Mouse (Mus musculus): ENCODE results near the gene Capn1.

Gene Capn1

GRCm38 (mm10) chr19:6038326-6038725 lies 22.6 kb upstream of the Capn1 start:
- DNase-seq (ENCODE audit: extremely low spot score) = no peak

- DNase-seq (ENCODE audit: extremely low spot score) = no peak
Measured at GRCm38 (mm10) chr19:6037695-6038094, 22.0 kb upstream of the Capn1 start.

DNA sequence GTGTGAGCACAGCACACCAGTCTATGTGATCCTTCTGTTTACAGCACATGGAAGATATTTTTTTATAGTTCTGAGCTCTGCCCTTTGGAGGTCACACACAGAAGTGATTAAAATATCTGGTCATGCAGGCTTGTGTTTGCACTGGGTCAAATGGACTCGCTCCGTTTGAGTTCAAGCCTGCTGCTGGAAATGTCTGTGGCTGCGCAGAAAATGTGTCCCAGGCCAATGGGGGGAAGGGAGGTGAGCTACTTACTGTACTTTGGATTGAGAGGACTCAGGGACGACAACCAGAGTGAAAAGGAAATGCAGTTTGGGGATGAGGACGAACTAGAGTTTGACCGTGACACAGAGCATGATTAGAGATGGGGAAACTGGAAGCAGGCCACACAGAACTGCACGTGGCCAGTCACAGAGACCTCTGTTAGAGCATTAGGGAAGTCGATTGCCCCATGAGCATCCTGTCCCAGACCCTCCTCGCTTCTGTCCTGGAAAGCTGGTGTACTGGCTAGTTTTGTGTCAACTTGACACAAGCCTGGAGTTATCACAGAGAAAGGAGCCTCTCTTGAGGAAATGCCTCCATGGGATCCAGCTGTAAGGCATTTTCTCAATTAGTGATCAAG lies 20.4 kb upstream of the Capn1 start:
- DNase-seq (ENCODE audit: extremely low spot score) = no peak

DNA sequence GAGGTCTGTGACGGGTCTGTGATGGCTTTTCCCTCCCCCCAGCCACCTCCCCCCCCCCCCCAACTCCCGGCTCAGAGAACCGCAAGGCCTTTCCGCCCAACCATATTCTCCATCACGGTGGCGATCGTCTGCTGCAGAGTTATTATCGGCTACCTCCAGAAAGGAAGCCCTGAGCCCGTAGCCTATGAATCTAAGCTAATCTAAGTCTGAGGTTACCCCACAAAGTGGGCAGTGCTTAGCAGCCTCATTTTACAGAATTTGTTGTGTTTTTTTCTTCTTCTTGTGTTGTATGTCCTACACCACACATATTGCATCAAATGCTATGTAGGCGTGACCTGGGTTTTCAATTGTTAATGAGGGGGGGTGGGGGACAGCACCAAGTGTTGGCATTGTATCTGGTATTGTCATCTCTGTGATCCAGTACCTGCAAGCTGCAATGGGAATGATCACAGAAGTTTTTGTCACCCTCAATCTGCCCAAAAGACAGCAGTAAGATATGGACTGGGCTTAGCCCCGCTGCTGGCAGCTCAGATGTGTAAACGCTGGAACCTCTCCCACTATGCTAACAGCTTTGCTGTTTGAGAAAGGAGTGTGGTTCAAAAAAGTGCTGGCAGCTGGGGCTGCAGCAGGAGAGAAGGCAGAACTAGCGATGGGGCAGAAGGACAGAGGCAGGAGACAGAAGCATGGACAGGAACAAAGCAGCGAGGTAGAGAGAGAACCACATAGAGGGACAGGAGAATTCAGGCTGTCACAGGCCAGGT lies 15.0 kb upstream of the Capn1 start:
- no peak for DNase-seq (ENCODE audit: extremely low spot score)

- DNase-seq (ENCODE audit: extremely low spot score) = no peak
Measured at GRCm38 (mm10) chr19:6029426-6029825, 13.7 kb upstream of the Capn1 start.

GRCm38 (mm10) chr19:6028991-6029390 lies 13.3 kb upstream of the Capn1 start:
- no peak for DNase-seq (ENCODE audit: extremely low spot score)

DNA sequence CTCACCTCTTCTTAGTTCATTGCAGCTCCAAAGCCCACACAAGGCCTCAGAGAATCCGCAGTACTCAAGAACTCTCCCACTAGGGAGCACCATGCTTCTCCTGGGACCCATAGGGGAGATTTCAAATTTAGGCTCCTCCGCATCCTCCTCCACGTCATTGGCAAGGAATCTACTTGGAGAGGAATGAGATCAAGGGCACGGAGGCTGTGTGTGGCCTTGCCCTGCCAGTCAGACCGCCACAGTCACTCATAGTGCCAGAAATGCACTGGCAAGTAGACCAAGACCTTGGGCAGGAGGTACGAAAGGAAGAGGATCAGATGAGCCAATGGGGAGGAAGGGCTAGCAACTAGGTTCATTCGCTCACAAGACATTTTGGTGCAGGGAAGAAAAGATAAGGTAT lies 8.2 kb upstream of the Capn1 start:
- no peak for DNase-seq (ENCODE audit: extremely low spot score)

DNA sequence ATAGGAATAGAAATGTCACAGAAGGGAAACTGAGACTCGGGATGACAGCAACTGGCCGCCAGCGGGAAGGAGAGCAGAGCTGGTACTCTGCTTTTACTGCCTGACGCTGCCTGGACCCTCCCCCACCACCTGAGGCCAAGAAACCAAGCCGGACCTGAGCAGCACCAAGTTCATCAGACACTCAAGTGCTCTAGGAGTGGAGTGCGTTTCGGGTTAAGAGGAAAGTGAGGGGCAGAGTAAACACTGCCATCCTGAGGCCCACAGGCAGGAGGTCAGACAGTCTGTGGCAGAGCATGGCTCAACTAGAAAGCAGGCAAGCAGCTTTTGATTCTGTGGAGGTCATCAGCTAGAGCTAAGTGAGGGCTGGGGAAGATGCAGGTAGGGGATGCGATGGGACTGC lies 7.4 kb upstream of the Capn1 start:
- DNase-seq (ENCODE audit: extremely low spot score) = no peak

GRCm38 (mm10) chr19:6020276-6020675 lies 4.6 kb upstream of the Capn1 start:
- DNase-seq (ENCODE audit: extremely low spot score) = no peak

DNA sequence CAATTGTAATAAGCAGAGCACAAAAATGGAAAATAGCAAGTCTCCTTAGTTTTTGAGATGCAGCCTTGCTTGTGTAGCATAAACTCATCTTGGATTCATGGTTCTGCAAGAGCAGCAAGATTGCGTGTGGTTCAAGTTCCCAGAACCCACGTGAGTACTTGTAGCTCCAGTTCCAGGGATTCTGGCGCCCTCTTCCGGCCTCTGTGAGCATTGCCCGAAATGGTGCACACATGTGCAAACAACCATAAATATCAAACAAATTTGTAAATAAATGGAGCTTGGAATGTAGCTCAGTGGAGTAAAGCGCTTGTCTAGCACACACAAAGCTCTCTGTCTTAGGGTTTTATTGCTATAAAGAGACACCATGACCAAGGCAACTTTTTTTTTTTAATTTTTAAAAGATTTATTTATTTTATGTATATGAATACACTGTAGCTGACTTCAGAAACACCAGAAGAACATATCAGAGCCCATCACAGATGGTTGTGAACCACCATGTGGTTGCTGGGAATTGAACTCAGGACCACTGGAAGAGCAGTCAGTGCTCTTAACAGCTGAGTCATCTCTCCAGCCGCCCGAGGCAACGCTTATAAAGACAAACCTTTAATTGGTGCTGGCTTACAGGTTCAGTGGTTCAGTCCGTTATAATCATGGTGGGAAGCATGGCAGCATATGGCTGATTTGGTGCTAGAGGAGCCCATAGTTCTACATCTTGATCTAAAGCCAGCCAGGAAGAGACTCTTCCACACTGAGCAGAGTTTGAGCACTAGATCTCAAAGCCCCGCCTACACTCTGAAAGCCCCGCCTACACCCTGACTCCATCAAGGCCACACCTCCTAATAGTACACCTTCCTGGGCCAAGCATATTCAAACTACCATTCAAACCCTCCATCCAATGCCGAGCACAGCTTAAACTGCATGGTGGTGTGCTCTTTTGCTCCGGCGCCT lies 2.7 kb upstream of the Capn1 start:
- DNase-seq (ENCODE audit: extremely low spot score) = peak; percentile 83

GRCm38 (mm10) chr19:6016532-6016931 lies 835 bp upstream of the Capn1 start:
- DNase-seq (ENCODE audit: extremely low spot score) = no peak

GRCm38 (mm10) chr19:6014991-6015510 lies 646 bp downstream of the Capn1 start:
- DNase-seq (ENCODE audit: extremely low spot score) = peak; percentile 72

GRCm38 (mm10) chr19:6013691-6014090 lies 2.0 kb downstream of the Capn1 start:
- DNase-seq (ENCODE audit: extremely low spot score) = no peak

GRCm38 (mm10) chr19:6009137-6009536 lies 6.6 kb downstream of the Capn1 start:
- no peak for DNase-seq (ENCODE audit: extremely low spot score)

- no peak for DNase-seq (ENCODE audit: extremely low spot score)
Measured at GRCm38 (mm10) chr19:6007013-6007412, 8.7 kb downstream of the Capn1 start.

DNA sequence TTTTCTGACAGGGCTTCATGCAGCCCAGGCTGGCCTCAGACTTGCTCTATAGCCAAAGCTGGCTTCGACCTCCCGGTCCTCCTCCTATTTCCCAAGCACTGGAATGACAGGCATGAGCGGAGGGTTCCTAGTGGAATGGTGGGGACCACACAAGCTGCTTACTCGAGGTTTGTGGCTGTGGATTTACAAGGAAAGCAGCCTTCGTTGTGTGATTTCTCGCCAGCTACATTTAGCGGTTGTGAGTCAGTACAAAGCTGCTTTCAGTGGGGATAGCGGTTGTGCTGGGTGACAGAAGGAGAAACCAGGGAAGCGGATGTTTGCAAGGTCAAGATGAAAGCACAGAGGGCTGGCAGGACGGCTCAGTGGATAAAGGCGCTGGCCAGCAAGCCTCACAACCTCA lies 10.2 kb downstream of the Capn1 start:
- DNase-seq (ENCODE audit: extremely low spot score) = no peak

GRCm38 (mm10) chr19:5999969-6000368 lies 15.7 kb downstream of the Capn1 start:
- no peak for DNase-seq (ENCODE audit: extremely low spot score)

DNA sequence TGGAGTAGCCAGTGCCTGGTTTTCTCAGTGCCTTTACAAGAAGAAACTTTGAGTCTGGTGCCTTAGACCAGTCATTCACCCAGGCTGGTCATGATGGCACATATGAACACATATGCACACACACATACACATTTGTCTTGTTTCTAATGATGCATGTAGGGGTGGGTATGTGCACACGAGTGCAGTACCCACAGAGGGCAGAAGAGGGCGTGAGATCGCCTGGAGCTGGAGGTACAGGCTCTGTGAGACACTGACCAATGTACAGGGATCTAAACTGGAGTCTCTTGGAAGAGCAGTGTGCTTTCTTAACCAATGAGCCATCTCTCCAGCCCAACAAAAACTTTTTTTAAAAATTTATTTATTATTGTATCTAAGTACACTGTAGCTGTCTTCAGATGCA lies 17.5 kb downstream of the Capn1 start:
- DNase-seq (ENCODE audit: extremely low spot score) = no peak

GRCm38 (mm10) chr19:5994711-5995110 lies 21.0 kb downstream of the Capn1 start:
- DNase-seq (ENCODE audit: extremely low spot score) = no peak

GRCm38 (mm10) chr19:5992012-5992411 lies 23.7 kb downstream of the Capn1 start:
- no peak for DNase-seq (ENCODE audit: extremely low spot score)

GRCm38 (mm10) chr19:5991467-5991866 lies 24.2 kb downstream of the Capn1 start:
- no peak for DNase-seq (ENCODE audit: extremely low spot score)

DNA sequence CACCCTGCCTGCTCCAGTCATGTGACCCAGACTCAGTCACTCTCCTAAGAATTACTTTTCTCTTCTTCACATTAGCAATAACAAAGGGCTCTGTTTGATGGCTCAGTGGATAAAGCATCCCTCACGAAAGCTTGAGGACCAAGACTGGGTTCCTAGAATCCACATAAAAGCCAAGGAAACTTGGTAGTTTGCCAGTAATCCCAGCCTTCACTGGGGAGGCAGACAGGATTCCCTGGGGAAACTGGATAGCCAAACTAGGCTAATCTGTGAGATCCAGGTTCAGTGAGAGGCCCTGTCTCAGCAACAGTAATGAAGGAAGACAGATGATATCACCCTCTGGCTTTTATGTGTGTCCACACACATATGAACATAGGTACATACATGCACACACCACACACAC lies 24.8 kb downstream of the Capn1 start:
- no peak for DNase-seq (ENCODE audit: extremely low spot score)
